Mouse (Mus musculus) forebrain, embryonic 12.5 days (tissue): Measurements from ENCODE around the gene Znrf3. TPM values are rescaled to one million over a fixed set of nuclear protein-coding genes. Genes with fewer than 3 reads are reported as not detected.
A peak's percentile ranks its signal among the peaks of the same experiment; 100 is the strongest.

ENCODE experiments used
- ATAC-seq: fragments of 200-750 bp; cut with Nextera tagmentation; 2 replicates; pipeline ENCODE4 v1.8.0; 2017; ENCODE audit warnings: moderate TSS enrichment; ENCODE audit not compliant: low FRiP score
- H3K27ac ChIP-seq: fragments of 300-500 bp; sonication (generic); 2 replicates; pipeline ENCODE4 v1.5.1; 2016; ENCODE audit warnings: mild to moderate bottlenecking
- H3K27me3 ChIP-seq: fragments of 300-500 bp; sonication (generic); 2 replicates; pipeline ENCODE4 v1.6.1; 2016; ENCODE audit warnings: mild to moderate bottlenecking
- H3K36me3 ChIP-seq: fragments of 300-500 bp; sonication (generic); replicated peaks from 2 replicates; pipeline ENCODE4 v1.6.1; 2016; ENCODE audit warnings: mild to moderate bottlenecking
- H3K4me1 ChIP-seq: fragments of 300-500 bp; sonication (generic); 2 replicates; pipeline ENCODE4 v1.6.1; 2016
- H3K4me2 ChIP-seq: fragments of 300-500 bp; sonication (generic); 2 replicates; pipeline ENCODE4 v1.6.1; 2016; ENCODE audit warnings: mild to moderate bottlenecking, moderate library complexity
- H3K4me3 ChIP-seq: fragments of 300-500 bp; sonication (generic); replicated peaks from 2 replicates; pipeline ENCODE4 v1.5.1; 2016; ENCODE audit warnings: mild to moderate bottlenecking
- H3K9ac ChIP-seq: fragments of 300-500 bp; sonication (generic); 2 replicates; pipeline ENCODE4 v1.6.1; 2016; ENCODE audit warnings: mild to moderate bottlenecking
- H3K9me3 ChIP-seq: fragments of 300-500 bp; sonication (generic); 2 replicates; pipeline ENCODE4 v1.6.1; 2016
- WGBS: fragments of 180-500 bp; shearing (Covaris S2); methylation state at CpG from one replicate; pipeline ENCODE4 v1.1.7; 2016; 5-methylcytosine and 5-hydroxymethylcytosine counted together
- polyA plus RNA-seq: library from polyadenylated mRNA; unstranded; fragments of >200 nt; fragmentation: Nextera tagmentation; extraction: Ambion mirVana; gene quantifications from 2 replicates; pipeline ENCODE4 v1.2.1, GENCODE M21; 2016

Znrf3 gene
- polyA plus RNA-seq, 1 experiment from 2014 or later: 9.0 TPM

- Histone ChIP-seq H3K4me1 (peaks cover 10% of the 10 kb centered on the region; the same call in 1 of the 2 replicates), H3K9me3 (no peaks in the 10 kb centered on the region), H3K4me3 (no peak overlapping the region), H3K4me2 (no peak overlapping the region), H3K9ac (no peak overlapping the region), H3K27me3 (no peaks in the 10 kb centered on the region), H3K27ac (no peak overlapping the region), H3K36me3 (no peaks in the 10 kb centered on the region)
- WGBS: 88% methylated on average over 2 of the region's 2 CpGs
- no peak for ATAC-seq
Observed at GRCm38 (mm10) chr11:5432330-5432729, 12.3 kb downstream of the Znrf3 start.

- Histone ChIP-seq H3K4me2 (no peak overlapping the region), H3K9me3 (no peaks in the 10 kb centered on the region), H3K9ac (no peak overlapping the region), H3K27me3 (no peaks in the 10 kb centered on the region), H3K4me1 (peaks cover 13% of the 10 kb centered on the region), H3K36me3 (no peaks in the 10 kb centered on the region), H3K27ac (no peak overlapping the region), H3K4me3 (no peak overlapping the region)
- no peak for ATAC-seq
- WGBS: 57% methylated on average over 1 of the region's 1 CpGs
Observed at GRCm38 (mm10) chr11:5430863-5431262, 13.8 kb downstream of the Znrf3 start.

- H3K27ac ChIP-seq: no peak overlapping the region; the same call in 1 of the 2 replicates
- H3K9me3 ChIP-seq: no peaks in the 10 kb centered on the region
- no peak overlapping the region for H3K9ac ChIP-seq
- H3K4me1 ChIP-seq: peaks cover 13% of the 10 kb centered on the region
- no peak overlapping the region for H3K4me3 ChIP-seq
- WGBS: 87% methylated on average over 4 of the region's 4 CpGs
- ATAC-seq: no peak
- no peaks in the 10 kb centered on the region for H3K27me3 ChIP-seq
- no peak overlapping the region for H3K4me2 ChIP-seq
- H3K36me3 ChIP-seq: no peaks in the 10 kb centered on the region
Observed at GRCm38 (mm10) chr11:5429396-5430190, 15.1 kb downstream of the Znrf3 start.

DNA sequence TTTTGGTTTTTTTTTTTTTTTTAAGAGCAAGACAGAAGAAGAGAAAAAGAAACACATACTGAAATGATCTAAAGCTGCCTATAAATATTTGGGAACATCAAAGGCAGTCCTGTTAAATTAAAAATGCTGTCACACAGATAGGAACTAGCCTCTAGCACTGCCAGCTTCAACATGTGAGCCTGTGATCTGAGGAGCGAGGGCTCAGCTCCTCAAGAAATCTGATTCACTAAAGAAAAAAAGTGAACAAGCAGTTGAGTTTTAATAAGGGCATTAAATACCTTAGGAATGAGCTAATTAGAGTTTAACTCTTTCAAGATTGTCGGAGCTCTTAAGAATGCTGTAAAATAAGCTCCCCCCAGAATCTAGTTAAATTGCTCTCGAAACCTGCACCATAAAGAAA lies 17.4 kb downstream of the Znrf3 start:
- 51% methylated on average over 3 of the region's 3 CpGs for WGBS
- H3K9ac ChIP-seq: no peak overlapping the region
- ATAC-seq: no peak
- no peak overlapping the region for H3K27ac ChIP-seq
- no peaks in the 10 kb centered on the region for H3K27me3 ChIP-seq
- no peaks in the 10 kb centered on the region for H3K36me3 ChIP-seq
- no peak overlapping the region for H3K4me2 ChIP-seq
- no peaks in the 10 kb centered on the region for H3K9me3 ChIP-seq
- peaks cover 22% of the 10 kb centered on the region for H3K4me1 ChIP-seq
- no peak overlapping the region for H3K4me3 ChIP-seq

DNA sequence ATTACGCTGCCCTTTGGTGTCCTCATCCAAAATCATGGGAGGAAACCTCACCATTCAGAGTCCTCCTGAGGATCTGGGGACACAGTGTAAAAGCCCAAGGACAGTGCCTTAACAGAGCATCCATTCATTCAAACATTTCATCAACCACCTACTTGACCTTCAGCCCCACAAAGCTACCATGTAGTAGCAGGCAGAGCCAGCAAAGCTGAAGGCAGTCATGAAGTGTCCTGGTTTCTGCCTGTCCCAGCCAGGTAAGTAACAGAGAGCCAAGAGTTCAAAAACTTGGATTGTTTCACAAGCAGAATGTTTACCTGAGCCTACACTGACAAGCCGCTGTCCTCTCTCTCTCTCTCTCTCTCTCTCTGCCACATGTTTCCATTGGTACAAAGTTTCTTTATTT lies 18.3 kb downstream of the Znrf3 start:
- 92% methylated on average over 2 of the region's 2 CpGs for WGBS
- Histone ChIP-seq H3K4me1 (peaks cover 24% of the 10 kb centered on the region), H3K9me3 (no peaks in the 10 kb centered on the region), H3K4me3 (no peak overlapping the region), H3K27ac (no peak overlapping the region), H3K9ac (no peak overlapping the region), H3K27me3 (no peaks in the 10 kb centered on the region), H3K4me2 (no peak overlapping the region), H3K36me3 (no peaks in the 10 kb centered on the region)
- no peak for ATAC-seq

DNA sequence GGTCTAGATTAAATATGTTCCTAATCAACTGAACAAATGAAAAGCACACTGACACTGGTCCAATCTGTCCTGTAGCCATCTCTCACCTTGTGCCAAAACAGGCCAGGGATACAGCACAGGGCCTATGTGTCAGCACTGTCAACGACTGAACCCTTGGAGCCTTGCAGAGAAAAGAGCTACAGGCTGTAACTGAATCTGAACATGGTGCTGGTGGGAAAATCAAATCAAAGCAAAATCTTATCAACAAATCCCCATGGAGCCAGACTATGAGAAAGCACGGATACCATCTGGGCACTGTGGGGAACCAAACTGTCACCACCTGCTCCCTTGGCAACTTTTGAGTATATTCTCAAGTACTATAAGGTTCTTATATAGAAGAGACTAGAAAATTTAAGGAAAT lies 19.5 kb downstream of the Znrf3 start:
- Histone ChIP-seq H3K9me3 (no peaks in the 10 kb centered on the region), H3K4me1 (peaks cover 20% of the 10 kb centered on the region), H3K4me2 (no peak overlapping the region), H3K36me3 (no peaks in the 10 kb centered on the region), H3K4me3 (no peak overlapping the region), H3K27ac (no peak overlapping the region), H3K27me3 (no peaks in the 10 kb centered on the region), H3K9ac (no peak overlapping the region)
- no peak for ATAC-seq
- WGBS: 65% methylated on average over 2 of the region's 2 CpGs

- no peak for ATAC-seq
- Histone ChIP-seq H3K4me3 (no peak overlapping the region), H3K4me2 (no peak overlapping the region), H3K27ac (no peak overlapping the region), H3K27me3 (no peaks in the 10 kb centered on the region), H3K9ac (no peak overlapping the region), H3K36me3 (no peaks in the 10 kb centered on the region), H3K4me1 (peaks cover 26% of the 10 kb centered on the region), H3K9me3 (no peaks in the 10 kb centered on the region)
- WGBS: 81% methylated on average over 4 of the region's 4 CpGs
Observed at GRCm38 (mm10) chr11:5424185-5424584, 20.5 kb downstream of the Znrf3 start.

- ATAC-seq: no peak
- no peak overlapping the region for H3K9ac ChIP-seq
- no peak overlapping the region for H3K4me2 ChIP-seq
- H3K27ac ChIP-seq: no peak overlapping the region
- no peak overlapping the region for H3K4me3 ChIP-seq
- peaks cover 26% of the 10 kb centered on the region for H3K4me1 ChIP-seq
- no peaks in the 10 kb centered on the region for H3K9me3 ChIP-seq
- no peaks in the 10 kb centered on the region for H3K36me3 ChIP-seq
- no peaks in the 10 kb centered on the region for H3K27me3 ChIP-seq
Observed at GRCm38 (mm10) chr11:5423000-5423399, 21.6 kb downstream of the Znrf3 start.

DNA sequence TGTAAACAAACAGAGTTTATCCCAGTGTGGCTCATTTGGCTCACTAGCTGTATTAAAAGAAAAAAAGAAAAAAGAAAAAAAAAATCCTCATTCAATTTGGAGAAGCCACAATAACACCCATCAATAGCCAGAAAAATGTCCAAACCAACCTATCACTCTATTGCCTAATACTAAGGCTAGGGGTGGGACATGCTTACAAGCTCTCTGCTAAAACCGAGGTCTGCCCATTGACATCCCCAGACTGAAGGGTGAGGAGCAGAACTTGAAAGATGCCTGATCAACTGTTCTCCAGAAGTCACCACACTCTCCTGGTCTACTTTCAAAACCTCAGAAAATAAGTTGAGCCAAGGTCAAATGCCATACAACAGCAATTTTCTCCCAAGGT lies 22.4 kb downstream of the Znrf3 start:
- no peak overlapping the region for H3K27ac ChIP-seq
- WGBS: 48% methylated on average over 1 of the region's 1 CpGs
- no peaks in the 10 kb centered on the region for H3K27me3 ChIP-seq
- no peak for ATAC-seq
- no peak overlapping the region for H3K4me3 ChIP-seq
- H3K4me2 ChIP-seq: no peak overlapping the region
- H3K9ac ChIP-seq: no peak overlapping the region
- no peaks in the 10 kb centered on the region for H3K9me3 ChIP-seq
- H3K4me1 ChIP-seq: peaks cover 27% of the 10 kb centered on the region
- no peaks in the 10 kb centered on the region for H3K36me3 ChIP-seq

DNA sequence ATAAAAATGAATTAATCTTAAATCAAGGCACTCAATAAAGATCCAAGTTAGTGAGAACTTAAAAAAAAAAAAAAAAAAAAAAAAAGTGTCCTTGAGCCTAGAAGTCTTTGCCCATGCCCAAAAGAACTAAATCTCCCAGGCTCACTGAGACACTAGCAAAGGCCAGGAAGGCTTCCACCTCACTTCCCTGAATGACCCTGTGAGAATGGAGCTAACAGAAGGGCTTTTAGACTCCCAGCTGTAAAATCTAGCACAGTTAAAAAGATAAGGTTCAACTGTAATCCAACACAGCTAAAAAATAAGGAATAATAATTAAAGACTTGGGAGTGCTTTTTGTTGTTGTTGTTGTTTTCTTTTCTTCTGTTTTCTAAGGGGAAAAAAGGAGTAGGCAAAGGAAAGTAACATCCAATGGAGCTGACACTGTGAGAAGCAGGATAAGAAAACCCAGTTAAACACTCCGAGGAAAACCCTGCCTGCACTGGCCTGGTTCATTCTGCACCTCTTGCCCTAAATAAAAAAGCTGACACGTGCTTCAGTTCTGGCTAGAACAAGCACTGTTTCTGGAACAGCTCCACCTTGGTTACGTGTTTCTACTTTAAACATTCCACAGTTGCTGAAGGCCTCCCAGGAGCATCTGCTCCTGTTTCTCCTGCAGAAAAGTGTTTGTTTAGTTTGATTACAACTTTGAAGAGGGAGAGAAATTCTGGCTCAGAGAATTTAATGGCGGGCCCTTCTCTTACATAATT lies 23.0 kb downstream of the Znrf3 start:
- no peak overlapping the region for H3K27ac ChIP-seq
- H3K4me3 ChIP-seq: no peak overlapping the region
- H3K9ac ChIP-seq: no peak overlapping the region
- H3K4me1 ChIP-seq: peaks cover 33% of the 10 kb centered on the region
- ATAC-seq: no peak
- no peaks in the 10 kb centered on the region for H3K27me3 ChIP-seq
- H3K4me2 ChIP-seq: no peak overlapping the region
- no peaks in the 10 kb centered on the region for H3K9me3 ChIP-seq
- no peaks in the 10 kb centered on the region for H3K36me3 ChIP-seq
- 59% methylated on average over 4 of the region's 4 CpGs for WGBS

- Histone ChIP-seq H3K27ac (peak overlapping the region; percentile 61), H3K9ac (no peak overlapping the region), H3K27me3 (no peaks in the 10 kb centered on the region), H3K4me2 (peak overlapping the region; percentile 21; the same call in 1 of the 2 replicates), H3K4me3 (no peak overlapping the region), H3K36me3 (no peaks in the 10 kb centered on the region), H3K4me1 (peaks cover 69% of the 10 kb centered on the region), H3K9me3 (no peaks in the 10 kb centered on the region)
- peak; percentile 41; the same call in 1 of the 2 replicates for ATAC-seq
- 13% methylated on average over 6 of the region's 6 CpGs for WGBS
Observed at GRCm38 (mm10) chr11:5415617-5416338, 28.9 kb downstream of the Znrf3 start.

GRCm38 (mm10) chr11:5414856-5415616 lies 29.6 kb downstream of the Znrf3 start:
- 11% methylated on average over 2 of the region's 2 CpGs for WGBS
- peak overlapping the region; percentile 21; the same call in 1 of the 2 replicates for H3K4me2 ChIP-seq
- ATAC-seq: no peak
- H3K27ac ChIP-seq: peak overlapping the region; percentile 61; the same call in 1 of the 2 replicates
- peaks cover 67% of the 10 kb centered on the region for H3K4me1 ChIP-seq
- no peak overlapping the region for H3K4me3 ChIP-seq
- H3K9ac ChIP-seq: no peak overlapping the region
- no peaks in the 10 kb centered on the region for H3K9me3 ChIP-seq
- H3K36me3 ChIP-seq: no peaks in the 10 kb centered on the region
- no peaks in the 10 kb centered on the region for H3K27me3 ChIP-seq
